Mouse (Mus musculus): ENCODE data around the gene Tmem104.
A peak's percentile ranks its signal among the peaks of the same experiment; 100 is the strongest.

Tmem104 gene

DNA sequence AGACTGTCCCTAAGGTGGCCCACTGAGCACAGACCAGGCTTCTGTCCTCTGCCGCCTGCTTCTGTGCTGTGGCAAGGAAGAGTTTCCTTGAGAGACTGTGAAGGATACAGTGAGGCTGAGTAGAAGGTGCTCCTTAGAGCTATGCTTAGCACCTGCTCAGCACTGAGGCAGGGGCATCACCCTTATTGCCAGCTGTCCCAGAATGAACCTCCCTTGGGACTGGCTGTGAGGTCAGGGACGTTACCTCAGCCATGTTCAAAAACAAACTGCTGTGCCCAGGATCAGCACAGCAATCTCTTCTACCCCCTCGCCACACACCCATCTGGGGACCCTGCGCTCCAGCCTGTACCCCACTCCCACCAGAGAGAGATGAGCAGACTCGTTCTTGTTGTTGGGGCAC lies 45.6 kb downstream of the Tmem104 start:
- DNase-seq: no peak

DNA sequence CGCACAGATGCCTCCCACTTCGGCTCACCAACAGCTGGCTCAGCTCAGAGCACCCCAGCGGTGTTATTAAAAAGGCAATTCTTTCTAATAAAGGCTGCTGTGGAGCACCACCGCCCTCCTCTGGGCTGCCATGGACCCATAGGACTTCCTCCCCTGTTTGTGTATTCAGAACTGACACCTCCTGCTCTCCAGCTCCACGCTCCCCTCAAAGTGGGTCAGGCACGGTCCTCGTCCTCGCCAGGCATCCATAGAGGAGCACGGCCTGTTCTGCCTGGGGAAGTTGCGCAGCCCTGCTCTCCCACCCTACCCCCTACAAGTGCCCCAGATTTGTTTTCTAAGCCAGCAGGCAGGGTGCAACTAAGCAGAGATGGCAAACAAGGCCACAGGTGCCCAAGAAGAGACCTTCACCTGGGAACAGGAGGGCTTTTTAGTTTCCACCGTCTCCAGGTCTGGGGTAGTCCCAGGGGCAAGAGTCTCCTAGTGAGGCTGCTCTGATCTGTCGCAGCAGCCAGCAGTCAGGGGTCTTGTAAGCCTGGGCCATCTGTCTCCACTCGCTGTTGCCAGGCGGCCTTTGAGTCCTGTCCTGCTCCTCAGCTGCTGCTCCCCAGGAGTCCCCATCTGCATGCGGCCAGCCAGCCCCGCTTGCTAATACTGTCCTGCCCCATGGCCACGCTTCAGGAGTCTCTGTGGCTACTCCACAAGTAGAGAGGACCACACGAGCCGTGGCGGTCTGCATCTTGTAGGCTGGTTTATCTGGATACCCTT lies 46.4 kb downstream of the Tmem104 start:
- DNase-seq: peak in 1 of 2 experiments; percentile 20

DNA sequence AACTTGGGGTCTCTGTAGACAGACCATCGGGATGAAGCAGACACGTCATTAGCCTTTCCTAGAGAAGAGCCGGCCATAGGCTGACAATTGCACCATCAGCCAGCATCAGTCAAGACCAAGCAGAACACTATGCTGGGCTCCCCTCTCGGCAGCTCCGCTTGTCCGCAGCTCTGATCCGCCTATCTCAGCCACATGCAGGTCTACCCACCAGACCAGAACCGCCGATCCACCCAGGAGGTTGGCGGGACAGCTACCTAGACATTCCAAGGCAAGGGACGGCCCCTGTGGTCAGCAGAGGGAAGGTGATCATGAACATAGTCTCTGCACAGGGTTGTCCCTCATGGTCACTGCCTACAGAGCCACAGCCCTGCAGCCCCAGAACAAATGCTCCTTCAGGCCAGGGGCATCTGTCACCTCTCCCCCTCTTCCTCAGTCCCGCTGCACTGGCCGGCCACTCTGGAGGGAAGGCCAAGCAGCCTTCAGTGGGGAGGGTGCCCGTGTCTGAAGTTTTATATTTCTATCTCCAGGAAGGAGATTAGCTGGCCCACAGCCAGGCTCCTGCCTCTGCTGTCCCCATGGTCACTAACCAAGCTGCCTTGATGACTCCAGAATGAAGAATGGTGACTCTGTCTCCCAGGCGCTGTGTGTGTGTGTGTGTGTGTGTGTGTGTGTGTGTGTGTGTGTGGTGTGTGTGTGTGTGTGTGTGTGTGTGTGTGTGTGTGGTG lies 47.2 kb downstream of the Tmem104 start:
- DNase-seq: no peak

DNA sequence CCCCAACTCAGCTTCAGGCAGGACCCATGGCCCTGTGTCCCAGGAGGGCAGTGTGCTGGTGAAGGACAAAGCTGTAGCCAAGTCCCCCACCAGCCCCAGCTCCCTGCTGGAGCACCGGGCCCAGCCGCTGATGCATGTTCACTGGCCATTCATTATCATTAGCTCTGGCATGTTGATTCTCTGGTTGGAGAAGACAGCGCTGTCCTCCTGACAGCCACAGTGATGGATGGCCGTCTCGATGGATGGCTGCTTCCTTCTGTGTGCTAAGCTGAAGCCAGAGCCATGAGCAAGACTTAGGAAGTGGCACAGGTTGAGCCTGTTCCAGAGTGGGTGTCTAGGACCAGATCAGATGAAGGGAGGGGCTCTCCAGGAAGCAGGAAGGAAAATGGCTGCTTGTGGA lies 49.3 kb downstream of the Tmem104 start:
- no peak for DNase-seq

DNA sequence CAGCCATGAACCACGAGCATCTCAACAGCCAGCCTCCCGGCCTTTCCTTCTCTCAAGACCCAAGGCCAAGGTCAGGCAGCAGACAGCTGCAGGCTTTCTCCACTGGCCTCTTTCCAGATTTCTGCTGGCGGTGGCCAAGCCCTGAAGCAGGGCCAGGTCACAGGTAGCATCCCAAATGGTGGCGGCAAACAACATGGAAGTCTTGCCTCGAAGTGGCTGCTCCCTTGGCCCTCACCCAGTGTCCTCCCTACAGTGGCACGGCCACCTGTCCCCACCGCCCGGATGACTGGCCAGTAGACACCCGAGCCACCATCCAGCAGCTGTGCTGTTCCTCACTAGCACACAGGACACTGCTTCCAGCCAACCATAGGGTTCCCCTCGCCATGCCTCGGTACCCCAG lies 54.1 kb downstream of the Tmem104 start:
- no peak for DNase-seq

DNA sequence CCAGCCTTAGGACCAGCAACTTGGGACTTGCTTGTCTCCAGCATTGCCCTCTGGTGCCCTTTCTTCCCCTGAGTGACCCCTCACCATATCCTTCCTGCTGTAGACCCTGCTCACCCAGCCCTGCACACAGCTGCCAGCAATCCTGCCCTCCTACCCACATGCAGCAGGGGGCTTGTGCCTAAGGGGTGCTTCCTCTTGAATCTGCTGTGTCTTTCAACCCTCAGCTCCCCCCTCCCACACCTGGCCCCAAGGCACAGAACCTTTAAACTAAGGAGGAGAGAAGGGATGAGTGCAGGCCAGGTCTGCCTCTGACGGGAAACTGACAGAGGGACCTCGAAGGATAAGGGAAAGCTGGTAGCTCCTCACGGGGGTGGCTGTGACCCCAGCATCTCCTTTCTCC lies 55.5 kb downstream of the Tmem104 start:
- DNase-seq: no peak

DNA sequence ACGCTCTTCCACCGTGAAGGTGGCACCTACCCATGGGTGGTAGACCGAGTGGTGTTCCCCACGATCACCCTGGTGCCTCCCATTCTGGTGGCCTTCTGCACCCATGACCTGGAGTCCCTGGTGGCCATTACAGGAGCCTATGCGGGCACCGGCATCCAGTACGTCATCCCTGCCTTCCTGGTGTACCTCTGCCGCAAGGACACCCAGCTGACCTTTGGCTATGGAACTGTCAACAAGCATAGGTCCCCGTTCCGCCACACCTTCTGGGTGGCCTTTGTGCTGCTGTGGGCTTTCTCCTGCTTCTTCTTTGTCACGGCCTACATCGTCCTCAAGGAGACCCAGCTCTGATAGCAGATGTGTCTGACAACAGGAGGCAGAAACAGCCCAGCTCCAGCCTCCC lies 56.5 kb downstream of the Tmem104 start:
- DNase-seq: no peak

DNA sequence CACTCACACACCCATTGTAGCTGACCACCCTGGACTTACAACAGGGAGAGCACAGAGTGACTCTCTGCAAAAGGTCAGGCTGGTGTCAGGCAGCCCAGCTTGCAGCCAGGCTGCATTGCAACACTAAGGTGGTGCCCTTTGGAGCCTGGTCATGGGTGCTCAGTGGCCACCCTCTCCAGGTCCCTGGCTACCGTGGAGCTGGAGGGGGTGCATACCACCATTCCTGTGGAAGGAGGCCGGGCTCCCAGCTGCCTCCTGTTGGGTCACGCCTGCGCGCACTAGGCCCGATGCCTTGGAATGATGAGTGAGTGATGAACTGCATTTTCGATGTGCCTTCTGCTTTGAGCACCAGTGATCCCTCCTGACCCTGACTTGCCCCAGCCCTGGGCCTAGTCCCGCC lies 57.6 kb downstream of the Tmem104 start:
- DNase-seq: no peak

DNA sequence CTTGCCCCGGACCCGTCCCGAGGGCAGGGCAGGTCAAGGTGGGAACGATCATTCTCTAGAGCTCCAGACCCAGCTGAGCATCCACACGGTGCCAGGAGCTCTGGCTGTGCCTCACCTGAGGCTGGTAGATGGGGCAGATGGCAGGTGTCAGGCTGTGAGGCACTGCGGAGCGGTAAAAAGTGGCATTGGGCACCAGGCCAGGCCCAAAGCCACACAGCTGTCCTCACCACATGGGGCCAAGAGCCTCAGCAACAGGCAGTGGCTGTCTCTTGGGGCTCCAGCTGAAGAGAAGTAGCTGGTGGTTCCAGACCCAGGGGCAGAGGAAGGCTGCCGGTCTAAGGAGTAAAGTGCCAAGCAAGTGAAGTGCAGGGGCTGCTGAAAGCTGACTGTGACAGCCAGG lies 59.1 kb downstream of the Tmem104 start:
- DNase-seq: no peak

DNA sequence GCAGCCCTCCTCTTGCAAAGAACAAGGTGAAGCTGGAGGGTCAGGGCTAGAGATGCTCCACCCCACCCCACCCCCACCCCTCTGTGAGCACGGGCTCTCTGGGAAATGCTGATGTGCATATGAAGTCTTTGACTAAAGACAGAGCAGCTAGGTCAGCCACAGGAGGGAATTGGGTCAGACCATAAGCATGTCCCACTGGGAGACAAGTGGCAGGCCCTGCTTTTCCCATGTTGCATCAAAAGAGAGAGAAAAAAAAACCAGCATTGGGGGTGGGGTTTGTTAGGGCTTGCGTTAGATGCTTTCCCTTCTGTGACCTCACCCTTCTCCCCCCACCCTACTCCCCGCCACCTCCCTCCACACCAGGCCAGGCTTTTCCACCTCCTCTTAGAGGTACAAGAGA lies 60.0 kb downstream of the Tmem104 start:
- no peak for DNase-seq

DNA sequence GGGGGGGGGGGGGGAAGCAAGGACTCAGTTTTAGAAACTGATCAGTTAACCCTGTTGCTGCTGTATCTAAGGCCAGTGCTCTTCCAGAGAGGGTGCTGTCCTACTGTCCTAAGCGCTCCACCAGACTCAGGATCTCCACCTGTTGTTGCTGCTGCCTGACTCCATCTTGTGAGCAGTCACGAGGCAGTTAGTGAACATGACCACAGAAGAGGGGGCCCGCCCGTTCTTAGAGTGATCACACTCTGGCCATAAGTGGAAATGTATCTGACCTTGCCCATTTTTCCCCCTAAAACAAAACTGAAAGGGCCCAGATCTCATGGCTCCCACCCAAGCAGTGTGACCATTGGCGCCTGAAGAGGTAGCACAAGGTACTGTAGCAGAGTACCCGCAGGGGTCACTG lies 60.7 kb downstream of the Tmem104 start:
- DNase-seq: no peak

DNA sequence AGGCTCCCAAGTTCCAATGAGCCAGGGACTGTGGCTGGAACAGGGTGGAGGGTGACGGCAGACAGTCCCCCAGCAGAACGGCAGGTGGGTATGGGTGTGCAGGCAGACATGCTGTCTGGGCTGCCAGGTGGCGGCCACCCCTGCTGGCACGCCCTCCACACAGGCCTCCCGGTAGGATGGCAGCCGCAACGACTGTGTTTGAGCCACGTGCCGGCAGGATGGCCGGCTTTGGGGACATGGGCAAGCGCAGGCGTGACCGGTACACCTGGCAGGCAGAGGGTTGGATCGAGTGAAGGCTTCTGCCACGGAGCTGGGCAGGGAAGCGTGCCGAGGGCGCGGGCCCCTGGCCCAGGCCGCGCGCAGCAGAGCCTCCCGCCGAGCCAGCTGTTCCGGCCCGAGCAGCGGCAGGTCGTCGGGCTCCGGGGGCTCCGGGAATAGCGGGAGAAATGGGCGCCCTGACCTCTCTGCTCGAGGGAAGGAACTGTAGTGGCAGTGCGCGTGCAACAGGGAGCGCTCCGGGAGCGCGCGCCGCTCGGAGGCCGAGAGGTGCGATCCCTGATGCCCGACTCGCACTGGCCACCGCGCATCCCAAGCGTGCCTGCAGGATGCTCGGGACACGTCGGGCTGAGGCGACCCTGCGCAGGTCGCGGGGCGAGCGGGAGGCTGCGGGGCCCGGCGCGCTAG lies 62.6 kb downstream of the Tmem104 start:
- DNase-seq: no peak

DNA sequence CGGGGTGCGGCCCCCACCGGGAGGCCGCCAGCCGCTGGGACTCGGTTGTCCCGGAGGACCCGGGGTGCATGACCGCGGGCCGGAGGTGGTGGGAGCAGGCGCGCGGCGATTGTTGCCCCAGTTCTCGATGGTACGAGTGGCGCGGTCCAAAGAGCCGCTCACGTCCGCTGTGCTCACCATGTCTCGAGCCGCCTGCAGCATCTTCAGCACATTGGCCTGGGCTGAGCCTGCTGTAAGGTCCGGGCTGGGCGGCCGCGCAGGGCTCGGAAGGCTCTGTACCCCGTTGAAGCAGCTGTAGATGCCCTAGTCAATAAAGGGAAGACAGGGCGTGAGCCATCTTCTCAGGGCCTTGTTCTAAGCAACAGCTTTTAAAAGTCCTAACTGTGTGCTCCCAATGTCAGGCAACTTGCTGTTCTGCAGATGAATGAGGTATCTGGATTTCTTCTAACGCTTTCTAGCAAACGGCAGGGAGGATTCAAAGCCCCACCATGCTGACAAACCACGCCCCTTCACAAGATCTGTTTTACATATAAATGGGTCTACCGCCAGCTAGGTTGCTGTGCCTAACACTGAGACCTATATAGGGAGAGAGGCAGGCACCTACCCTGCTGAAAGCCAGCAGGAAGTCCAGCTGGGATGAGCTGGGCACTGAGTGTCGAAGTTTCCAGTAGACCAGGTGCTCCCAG lies 63.3 kb downstream of the Tmem104 start:
- peak in 1 of 2 experiments; percentile 16 for DNase-seq

DNA sequence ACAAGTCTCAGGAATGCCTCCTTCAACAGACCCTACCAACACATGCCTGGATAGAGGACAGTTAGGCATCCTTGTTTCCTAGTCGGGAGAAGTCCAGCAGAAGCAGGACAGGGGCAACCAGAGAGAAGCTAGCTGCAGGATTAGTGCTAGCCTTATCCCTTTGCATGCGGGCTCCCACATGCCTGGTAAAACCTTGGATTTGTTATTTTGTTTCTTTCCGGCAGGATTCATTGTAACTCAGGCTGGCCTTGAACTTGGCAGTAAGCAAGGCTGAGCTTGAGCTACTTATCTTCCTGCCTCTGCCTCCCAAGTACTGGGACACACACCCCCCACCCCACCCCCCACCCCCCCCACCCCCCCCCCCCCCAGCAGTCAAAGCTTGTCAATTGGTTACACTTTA lies 64.0 kb downstream of the Tmem104 start:
- no peak for DNase-seq

DNA sequence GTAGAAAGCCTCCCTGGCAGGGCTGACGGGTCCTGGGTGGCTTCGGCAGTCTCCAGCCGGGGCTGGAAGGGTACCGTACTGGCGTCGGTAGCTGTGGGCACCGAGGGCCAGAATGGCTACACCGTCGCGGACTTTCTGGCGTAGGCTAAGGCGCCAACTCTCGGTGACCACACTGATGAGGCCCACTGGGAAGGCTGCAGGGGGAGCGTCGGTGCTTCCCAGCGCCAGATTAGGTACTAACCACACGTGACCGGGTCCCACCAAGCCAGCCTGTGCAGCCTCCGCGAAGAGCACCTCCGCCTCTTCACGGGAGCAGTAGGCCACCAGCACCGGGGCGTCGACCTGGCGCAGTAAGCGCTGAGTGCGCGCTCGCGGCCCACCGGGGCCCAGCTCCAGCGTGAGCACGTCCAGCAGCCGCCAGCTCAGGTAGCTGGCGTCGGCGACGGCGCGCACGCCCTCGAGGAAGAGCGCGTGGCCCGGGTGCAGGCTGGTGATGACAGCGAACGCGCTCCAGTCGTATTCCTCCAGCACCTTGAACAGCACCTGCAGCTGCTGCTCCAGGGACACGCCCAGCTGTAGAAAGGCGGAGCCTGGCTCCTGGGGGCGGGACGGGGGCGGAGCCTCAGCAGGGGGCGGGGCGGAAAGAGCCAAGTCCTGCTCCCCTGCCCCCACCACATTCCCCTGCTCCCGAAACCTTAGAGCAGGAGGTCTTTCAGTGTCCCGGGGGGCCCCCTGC lies 70.7 kb downstream of the Tmem104 start:
- DNase-seq: peak in 1 of 2 experiments; percentile 22

DNA sequence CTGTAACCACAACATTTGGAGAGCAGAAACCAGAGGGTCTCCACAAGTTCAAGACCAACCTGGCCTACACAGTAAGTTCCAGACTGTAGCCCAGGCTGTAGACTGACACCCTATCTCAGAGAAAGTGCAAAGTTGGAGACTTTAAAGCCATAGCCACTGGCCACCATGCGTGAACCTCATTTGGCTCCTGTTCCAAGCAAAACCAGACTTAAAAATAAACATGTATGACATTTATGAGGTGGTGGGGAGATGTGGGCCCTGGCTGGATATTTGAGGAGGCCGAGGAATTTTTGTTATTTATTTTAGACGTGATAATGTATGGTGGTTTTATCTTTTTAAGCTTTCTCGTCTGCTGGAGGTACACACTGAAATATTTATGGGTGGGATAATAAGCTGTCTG lies 71.8 kb downstream of the Tmem104 start:
- DNase-seq: no peak

DNA sequence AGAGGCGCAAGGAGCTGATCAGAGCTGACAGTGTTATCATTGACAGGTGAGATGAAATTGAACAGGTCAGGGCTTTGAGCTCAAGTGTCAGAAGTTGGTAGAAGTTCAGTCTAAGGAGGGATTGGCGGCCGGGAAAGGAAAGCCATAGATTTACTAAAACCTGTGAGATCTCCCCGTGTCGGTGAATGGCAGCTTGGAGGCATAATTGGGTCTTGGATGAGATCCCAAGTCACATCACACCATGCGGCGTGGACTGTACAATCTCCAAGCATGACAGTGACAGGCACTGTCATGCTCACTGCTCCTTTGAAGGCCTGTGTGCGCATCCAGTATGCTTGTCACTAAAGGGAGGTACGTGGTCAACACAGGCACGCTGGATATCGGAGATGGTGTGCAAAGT lies 75.7 kb downstream of the Tmem104 start:
- no peak for DNase-seq

DNA sequence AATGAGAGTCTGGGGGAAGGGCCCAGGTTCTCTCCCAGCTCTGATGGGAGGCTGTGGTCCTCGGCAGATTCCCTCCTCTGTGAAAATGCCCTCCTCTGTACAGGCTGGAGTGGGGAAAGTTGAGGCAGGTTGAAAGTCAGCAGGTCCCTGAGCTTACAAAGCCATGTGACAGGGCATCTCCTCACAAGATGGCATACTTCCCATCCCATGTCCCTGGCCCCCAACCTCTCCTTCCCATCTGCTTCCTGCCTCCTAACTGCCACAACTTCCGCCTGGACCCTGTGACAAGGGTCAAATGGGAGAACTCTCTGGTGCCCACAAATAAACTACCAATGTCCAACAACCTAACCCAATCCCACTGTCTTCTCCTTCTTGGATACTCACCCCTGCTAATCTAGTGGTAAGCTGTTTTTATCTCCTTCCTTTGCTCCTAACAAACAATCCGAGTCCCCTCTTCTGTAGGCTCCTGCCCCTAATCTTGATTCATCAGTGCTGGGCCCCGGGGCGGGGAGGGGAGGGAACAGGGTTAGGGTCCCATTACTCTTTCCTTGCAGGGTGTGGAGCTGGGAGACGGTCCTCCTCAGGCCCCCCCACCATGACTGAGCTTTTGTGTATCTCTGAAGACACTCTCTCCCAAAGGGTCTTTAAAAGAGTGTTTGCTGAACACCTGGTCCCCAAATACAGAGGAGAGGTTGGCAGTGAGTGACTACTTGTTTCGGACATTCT lies 77.0 kb downstream of the Tmem104 start:
- DNase-seq: no peak

DNA sequence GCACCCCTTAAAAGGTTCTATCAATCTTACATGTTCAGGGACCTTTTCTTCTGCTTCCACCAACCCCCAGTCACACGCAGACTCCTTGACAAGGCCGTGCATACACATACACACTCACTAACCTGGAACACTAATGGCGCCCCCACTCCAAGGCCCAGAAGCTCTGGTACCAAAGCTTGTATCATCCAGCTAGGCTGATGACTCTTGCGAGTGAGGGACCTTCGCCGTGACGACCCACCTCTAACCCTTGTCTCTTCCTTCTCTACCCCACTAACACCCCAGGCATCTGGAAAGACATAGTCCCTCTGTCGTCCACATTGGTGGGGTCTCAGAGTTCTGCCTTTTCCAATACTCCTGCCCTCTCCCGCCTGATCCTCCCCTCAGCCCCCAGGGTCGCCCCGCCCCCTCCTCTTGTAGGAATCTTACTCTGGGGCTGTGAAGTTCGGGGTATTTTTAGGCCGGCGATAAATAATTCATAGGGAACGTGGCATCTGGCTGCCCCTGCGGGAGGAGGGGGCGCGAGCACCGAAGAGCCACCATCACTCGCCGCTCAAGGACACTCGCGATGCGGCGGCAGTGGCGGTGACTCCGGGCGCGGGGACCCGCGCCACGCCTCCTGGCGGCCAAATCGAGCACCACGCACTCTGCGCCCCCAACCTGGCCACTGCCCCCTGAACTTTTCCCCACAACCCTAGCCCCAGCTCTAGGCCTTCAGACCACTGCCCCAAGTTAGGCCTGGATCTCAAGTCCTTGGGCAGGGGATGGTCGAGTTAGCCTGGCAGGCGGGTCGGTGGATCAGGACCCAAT lies 77.8 kb downstream of the Tmem104 start:
- DNase-seq: peak; percentile 35 to 48

DNA sequence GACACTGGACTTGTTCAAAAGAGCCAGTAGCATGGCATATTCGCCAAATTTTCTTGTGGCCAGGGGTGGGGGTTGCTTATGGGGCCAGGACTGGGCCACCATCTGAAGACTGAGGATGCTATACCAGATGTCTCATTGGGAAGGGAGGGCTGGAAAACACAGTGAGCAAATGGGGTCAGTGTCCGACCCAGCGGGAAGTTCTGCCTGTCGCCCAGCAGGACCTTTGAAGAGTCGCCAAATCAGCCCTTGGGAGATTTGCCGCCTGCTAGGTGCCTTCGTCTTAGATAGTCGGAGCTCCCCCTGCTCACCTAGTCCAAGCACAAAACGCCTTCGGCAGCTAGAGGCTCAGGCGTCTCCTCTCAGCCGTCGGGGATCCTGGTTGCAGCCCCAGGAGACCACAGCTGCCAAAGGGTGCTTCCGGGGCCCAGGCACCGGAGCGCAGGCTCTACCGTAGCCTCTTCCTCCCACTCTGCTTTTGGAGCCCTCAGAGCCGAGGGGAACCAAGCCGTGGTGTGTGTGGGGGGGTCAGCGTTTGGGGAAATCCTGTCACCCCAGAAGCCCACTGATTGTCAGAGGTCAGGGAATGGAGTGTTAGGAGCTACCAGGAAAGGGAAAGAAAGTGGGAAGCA lies 78.6 kb downstream of the Tmem104 start:
- DNase-seq: peak in 1 of 2 experiments; percentile 5

DNA sequence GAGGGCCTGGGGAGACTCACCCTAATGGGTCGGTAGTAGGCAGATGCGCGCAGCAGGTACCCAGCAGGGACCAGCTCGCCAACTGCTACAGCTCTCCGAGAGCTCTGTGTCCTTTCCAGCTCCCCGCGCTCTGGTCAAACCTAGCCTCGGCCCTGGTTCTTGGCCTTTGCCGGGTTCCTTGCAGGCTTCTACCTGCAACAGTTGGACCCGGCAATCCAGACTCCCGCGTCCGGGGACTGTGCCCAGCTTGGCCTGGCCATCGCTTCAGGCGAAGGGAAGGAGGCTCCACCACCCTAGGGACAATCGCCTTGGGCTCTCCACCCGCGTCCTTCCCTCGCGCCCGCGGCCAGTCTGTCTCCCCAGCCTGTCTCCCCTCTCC lies 79.1 kb downstream of the Tmem104 start:
- peak in 1 of 2 experiments; percentile 8 for DNase-seq

Measured in B cell, adult 2 months (primary cell).